Mouse (Mus musculus) forebrain, embryonic 11.5 days (tissue): Measurements from ENCODE around the gene Cytip. TPM values are rescaled to one million over a fixed set of nuclear protein-coding genes. Genes with fewer than 3 reads are reported as not detected.

Source experiments
- ATAC-seq: fragments of 200-750 bp; cut with Nextera tagmentation; replicated peaks from 2 replicates; pipeline ENCODE4 v1.8.0; 2017; ENCODE audit warnings: moderate TSS enrichment; ENCODE audit not compliant: low FRiP score
- DNase-seq: peaks from one replicate; pipeline ENCODE4 v3.0.0-alpha.2; 2017; ENCODE audit warnings: low spot score
- H3K27ac ChIP-seq: fragments of 300-500 bp; sonication (generic); 2 replicates; pipeline ENCODE4 v1.5.1; 2014; ENCODE audit warnings: low read depth, low read length
- H3K27me3 ChIP-seq: fragments of 300-500 bp; sonication (generic); 2 replicates; pipeline ENCODE4 v1.6.1; 2014; ENCODE audit warnings: mild to moderate bottlenecking, low read length, mixed read lengths; ENCODE audit not compliant: control insufficient read depth, insufficient read depth
- H3K36me3 ChIP-seq: fragments of 300-500 bp; sonication (generic); 2 replicates; pipeline ENCODE4 v1.6.1; 2014; ENCODE audit warnings: mild to moderate bottlenecking, low read length, moderate library complexity, mixed read lengths; ENCODE audit not compliant: control insufficient read depth, insufficient read depth
- H3K4me1 ChIP-seq: fragments of 300-500 bp; sonication (generic); replicated peaks from 2 replicates; pipeline ENCODE4 v1.6.1; 2014; ENCODE audit warnings: low read length, mixed read lengths; ENCODE audit not compliant: control insufficient read depth, insufficient read depth
- H3K4me2 ChIP-seq: fragments of 300-500 bp; sonication (generic); 2 replicates; pipeline ENCODE4 v1.6.1; 2014; ENCODE audit warnings: low read depth, mild to moderate bottlenecking, low read length, moderate library complexity, mixed read lengths; ENCODE audit not compliant: severe bottlenecking
- H3K4me3 ChIP-seq: fragments of 300-500 bp; sonication (generic); 2 replicates; pipeline ENCODE4 v1.5.1; 2014; ENCODE audit warnings: low read depth, low read length
- H3K9ac ChIP-seq: fragments of 300-500 bp; sonication (generic); 2 replicates; pipeline ENCODE4 v1.6.1; 2014; ENCODE audit warnings: low read length
- H3K9me3 ChIP-seq: fragments of 300-500 bp; sonication (generic); 2 replicates; pipeline ENCODE4 v1.6.1; 2016; ENCODE audit warnings: low read length, mixed read lengths; ENCODE audit not compliant: control insufficient read depth
- WGBS: fragments of 180-500 bp; shearing (Covaris S2); extraction: QIAGEN DNeasy Blood & Tissue Kit; methylation state at CpG from one replicate; pipeline ENCODE4 v1.1.7; 2014; 5-methylcytosine and 5-hydroxymethylcytosine counted together
- polyA plus RNA-seq: library from polyadenylated mRNA; unstranded; fragments of >200 nt; fragmentation: Nextera tagmentation; extraction: Ambion mirVana; gene quantifications from 2 replicates; pipeline ENCODE4 v1.2.1, GENCODE M21; 2014

Cytip gene
- polyA plus RNA-seq, 1 experiment from 2014 or later = 0.21 TPM

DNA sequence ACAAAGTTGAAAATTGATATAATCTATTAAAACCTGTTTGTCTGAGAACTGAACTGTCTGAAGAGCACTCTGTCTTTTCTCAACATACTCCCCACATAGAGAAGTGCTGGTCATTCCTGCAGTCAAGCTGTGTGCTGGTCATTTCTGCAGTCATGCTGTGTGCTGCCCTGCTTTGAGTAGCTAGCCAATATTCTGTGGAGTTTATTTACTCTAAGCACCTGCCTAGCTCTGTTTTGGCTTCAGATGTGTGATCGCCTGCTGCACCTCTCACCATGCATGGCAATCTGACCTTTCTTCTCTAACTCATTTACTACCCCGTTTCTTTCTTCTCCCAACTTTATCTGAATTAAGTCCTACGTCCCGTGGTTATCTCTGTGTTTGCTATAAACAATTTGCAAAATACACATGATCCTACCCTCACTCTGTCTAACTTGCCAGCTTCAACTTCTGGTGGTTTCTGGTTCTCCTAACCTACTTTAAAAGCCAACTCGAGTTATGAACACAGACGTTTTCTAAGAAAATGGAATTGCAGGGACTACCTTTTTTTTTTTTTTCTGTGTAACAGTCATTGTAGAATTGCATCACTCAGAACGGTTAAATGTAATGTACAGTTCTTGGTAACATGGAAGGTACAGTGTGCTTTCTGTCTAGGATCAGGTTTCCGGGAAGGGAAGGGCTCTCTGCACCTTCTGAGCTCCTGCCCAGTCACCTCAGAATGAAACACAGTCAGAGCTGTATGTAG, 7.9 kb downstream of the Cytip start:
- WGBS = 82% methylated on average over 8 of the region's 8 CpGs
- Histone ChIP-seq H3K4me2 (no peak overlapping the region), H3K27me3 (no peaks in the 10 kb centered on the region), H3K27ac (no peak overlapping the region), H3K36me3 (no peaks in the 10 kb centered on the region), H3K9me3 (no peaks in the 10 kb centered on the region), H3K4me1 (no peaks in the 10 kb centered on the region), H3K4me3 (no peak overlapping the region), H3K9ac (no peak overlapping the region)
- no peak for DNase-seq
- ATAC-seq = no peak

DNA sequence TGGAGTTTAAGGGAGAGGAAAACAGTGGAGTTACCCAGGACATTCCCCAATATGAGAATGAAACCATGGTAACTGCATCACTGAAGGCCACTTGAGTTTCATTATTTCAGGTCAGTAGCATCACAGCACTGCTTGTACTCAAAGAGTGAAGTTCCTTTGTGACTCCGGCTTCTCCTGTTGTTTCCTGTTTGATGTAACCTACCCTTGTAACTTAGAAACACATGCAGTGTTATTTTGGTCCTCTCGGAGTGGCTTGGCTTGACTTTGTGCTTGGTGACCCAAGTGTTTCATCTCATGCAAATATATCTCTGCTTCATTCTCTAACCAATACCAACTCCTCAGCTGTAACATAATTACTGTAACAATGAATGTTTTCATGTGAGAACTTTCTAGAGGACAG, 11.1 kb downstream of the Cytip start:
- DNase-seq (no peak), ATAC-seq (no peak)
- H3K27ac ChIP-seq = no peak overlapping the region
- no peaks in the 10 kb centered on the region for H3K9me3 ChIP-seq
- H3K9ac ChIP-seq = no peak overlapping the region
- H3K27me3 ChIP-seq = no peaks in the 10 kb centered on the region
- H3K4me3 ChIP-seq = no peak overlapping the region
- no peaks in the 10 kb centered on the region for H3K4me1 ChIP-seq
- H3K36me3 ChIP-seq = no peaks in the 10 kb centered on the region
- 64% methylated on average over 2 of the region's 2 CpGs for WGBS
- H3K4me2 ChIP-seq = no peak overlapping the region

DNA sequence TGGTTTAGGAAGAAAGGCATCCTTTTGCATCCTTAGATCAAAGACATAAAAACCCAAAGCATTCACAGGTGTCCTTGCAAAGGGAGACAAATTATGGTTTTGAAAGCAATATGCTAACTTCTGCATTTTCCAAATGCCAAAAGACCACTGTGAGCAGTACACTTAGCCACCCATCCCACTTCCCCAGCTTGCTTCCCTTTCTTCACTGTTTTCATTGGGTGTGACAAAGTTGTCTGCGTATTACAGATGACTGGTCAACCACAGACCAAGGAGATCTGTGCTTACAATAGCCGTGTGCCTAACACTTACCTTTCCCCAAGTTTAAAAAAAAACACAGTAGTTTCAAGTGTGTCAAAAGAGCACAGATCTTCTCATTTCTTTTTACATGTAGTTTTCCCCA, 11.7 kb downstream of the Cytip start:
- no peak overlapping the region for H3K4me3 ChIP-seq
- WGBS = 90% methylated on average over 2 of the region's 2 CpGs
- H3K27ac ChIP-seq = no peak overlapping the region
- ATAC-seq (no peak), DNase-seq (no peak)
- no peaks in the 10 kb centered on the region for H3K27me3 ChIP-seq
- H3K36me3 ChIP-seq = no peaks in the 10 kb centered on the region
- H3K4me2 ChIP-seq = no peak overlapping the region
- H3K9ac ChIP-seq = no peak overlapping the region
- no peaks in the 10 kb centered on the region for H3K9me3 ChIP-seq
- H3K4me1 ChIP-seq = no peaks in the 10 kb centered on the region

DNA sequence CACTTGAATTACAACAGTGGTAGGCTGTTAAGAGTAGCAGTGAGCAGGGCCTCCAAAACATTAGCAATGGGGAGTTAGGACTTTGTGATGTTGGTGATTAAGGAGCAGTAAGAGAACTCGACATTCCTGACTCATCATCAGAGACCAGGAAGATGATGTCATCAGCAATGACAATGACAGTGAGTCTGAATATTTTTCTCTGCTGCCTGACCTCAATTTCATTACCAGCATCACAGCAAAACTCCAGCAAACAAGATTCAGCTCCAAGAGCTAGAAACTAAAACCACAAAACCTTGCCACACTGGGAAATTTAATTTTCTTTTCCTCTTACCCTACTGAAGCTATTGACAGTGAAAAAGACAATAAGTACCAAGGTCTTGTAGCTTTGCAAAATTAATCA, 14.6 kb downstream of the Cytip start:
- no peaks in the 10 kb centered on the region for H3K9me3 ChIP-seq
- no peaks in the 10 kb centered on the region for H3K36me3 ChIP-seq
- H3K4me1 ChIP-seq = no peaks in the 10 kb centered on the region
- 77% methylated on average over 1 of the region's 1 CpGs for WGBS
- H3K4me2 ChIP-seq = no peak overlapping the region
- ATAC-seq (no peak), DNase-seq (no peak)
- H3K9ac ChIP-seq = no peak overlapping the region
- H3K27me3 ChIP-seq = no peaks in the 10 kb centered on the region
- no peak overlapping the region for H3K27ac ChIP-seq
- H3K4me3 ChIP-seq = no peak overlapping the region

DNA sequence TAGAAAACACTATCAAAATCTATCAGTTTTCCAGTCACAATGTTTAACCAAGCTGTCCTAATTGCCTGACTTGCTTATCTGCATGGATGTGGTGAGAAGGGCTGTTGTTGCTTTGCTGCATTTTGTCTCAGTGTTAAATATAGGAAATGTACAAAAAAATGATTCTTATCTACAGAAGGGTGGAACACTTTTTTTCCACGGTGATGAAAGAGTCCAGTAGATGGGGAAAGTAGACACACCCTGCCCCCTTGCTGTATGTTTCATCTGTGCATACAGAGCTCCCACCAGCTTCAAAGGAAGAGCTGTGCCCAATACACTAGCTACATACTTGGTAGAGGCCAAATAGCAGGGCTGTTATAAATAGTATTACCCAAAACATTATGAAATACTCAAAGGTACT, 16.3 kb downstream of the Cytip start:
- Histone ChIP-seq H3K9ac (no peak overlapping the region), H3K4me1 (0 out of 2 replicates have a peak, but pooled peaks cover 2% of the 10 kb centered on the region), H3K4me2 (no peak overlapping the region), H3K27me3 (no peaks in the 10 kb centered on the region), H3K36me3 (no peaks in the 10 kb centered on the region), H3K27ac (no peak overlapping the region), H3K4me3 (no peak overlapping the region), H3K9me3 (no peaks in the 10 kb centered on the region)
- ATAC-seq (no peak), DNase-seq (no peak)
- WGBS = 87% methylated on average over 1 of the region's 1 CpGs

DNA sequence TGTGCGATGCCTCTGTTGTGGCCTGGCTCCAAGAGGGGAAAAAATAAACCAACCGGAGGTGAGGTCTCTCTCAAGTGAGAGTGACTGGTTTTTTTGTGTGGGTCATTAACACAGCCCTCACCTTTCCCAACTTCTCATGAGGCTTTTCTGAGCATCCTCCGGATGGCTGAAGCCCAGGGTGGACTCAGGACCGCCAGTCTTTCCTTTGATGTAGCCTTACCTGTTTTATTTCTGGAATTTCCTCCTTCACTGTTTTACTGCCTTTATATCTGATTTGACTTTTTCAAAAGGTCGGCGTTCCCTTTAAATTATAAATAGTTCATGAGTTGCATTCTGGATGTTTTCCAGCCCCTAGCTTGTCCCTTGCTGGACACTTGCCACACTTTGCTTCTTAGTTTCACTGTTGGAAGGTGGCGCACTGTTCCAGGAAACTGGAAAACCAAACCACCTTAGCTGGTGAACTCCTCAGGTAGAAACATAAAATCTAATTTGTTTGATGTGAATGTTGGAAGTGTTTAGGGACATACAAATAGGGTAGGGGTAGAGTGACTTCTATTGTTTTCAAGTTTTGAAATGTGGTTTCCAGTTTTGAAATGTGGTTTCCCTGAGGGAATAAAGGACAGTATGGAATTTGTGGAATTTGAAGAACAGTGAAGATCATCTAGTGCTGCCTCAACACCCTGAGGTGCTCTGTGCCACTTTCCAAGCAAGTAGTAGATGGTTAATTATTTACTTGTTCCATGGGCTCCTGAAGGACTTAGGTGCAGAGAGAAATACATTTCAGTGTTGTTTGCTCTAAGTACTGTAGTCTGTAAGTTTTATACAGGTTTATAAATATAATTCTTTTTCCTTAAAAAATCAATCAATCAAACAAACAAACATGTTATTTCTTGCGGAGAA, 19.7 kb downstream of the Cytip start:
- no peaks in the 10 kb centered on the region for H3K9me3 ChIP-seq
- DNase-seq = no peak
- H3K4me3 ChIP-seq = no peak overlapping the region
- no peak overlapping the region for H3K4me2 ChIP-seq
- 95% methylated on average over 8 of the region's 8 CpGs for WGBS
- 0 out of 2 replicates have a peak, but pooled peaks cover 2% of the 10 kb centered on the region for H3K4me1 ChIP-seq
- H3K36me3 ChIP-seq = no peaks in the 10 kb centered on the region
- ATAC-seq = no peak
- no peak overlapping the region for H3K27ac ChIP-seq
- no peak overlapping the region for H3K9ac ChIP-seq
- no peaks in the 10 kb centered on the region for H3K27me3 ChIP-seq

DNA sequence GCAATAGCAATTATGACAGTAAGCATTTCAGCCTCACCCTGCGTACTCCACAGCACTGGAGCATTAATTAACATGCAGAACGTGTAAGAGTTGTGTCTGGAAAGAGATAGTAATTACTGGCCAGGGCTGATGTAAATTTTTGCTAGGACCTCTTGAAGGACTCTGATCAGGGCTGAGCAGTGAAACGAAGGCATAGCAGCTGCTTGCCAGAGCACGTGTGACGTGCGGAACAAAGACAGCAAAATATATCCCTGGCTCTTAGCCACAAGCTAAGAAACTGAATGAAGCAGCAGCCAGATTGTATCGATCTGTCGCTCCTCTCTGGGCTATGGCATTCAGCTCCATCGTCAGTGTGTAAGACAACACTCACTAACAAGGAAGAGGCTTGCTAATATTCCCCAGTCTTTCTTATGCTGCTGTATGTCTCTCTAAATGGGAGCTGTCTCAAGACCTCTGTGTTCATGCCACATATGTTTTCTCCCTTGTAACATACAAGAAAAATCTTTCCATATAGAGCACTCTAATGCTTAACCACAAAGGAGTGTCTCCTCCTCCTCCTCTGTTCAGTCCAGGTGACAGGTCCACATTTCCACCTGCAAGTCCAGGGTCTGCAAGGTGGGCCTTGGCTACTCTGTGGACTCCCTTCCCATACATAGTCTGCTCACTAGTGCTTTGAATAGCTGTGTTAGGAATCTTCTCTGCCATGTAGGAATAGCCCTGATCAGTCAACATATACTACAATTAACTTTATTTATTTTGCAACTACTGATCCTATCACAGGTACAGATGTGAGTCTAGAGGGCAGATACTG, 20.7 kb downstream of the Cytip start:
- WGBS = 73% methylated on average over 9 of the region's 9 CpGs
- Histone ChIP-seq H3K4me2 (no peak overlapping the region), H3K9me3 (no peaks in the 10 kb centered on the region), H3K36me3 (no peaks in the 10 kb centered on the region), H3K4me3 (no peak overlapping the region), H3K4me1 (0 out of 2 replicates have a peak, but pooled peaks cover 2% of the 10 kb centered on the region), H3K9ac (no peak overlapping the region), H3K27ac (0 out of 2 replicates have a peak overlapping the region, but pooled peaks have one; percentile 0), H3K27me3 (no peaks in the 10 kb centered on the region)
- no peak for DNase-seq
- ATAC-seq = peak; percentile 84

DNA sequence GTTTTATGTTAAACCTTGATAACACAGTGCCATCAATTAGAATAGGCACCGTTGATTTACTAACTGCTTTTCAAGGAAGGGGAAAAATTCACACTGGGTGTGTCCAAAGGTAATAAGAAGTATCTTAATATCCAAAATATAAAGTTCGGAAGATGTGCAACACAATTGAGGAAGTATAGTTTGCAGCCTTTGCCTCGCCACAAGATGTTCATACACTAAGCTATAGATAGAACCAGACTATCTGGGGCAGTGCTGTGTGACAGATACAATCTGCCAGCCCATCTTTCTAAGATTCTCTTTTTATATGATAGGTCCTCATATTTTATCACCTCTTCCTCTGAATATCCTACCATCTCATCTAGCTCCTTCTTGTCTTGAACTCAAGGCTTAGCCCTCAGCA, 22.4 kb downstream of the Cytip start:
- ATAC-seq = no peak
- H3K9ac ChIP-seq = no peak overlapping the region
- no peaks in the 10 kb centered on the region for H3K36me3 ChIP-seq
- H3K4me2 ChIP-seq = no peak overlapping the region
- DNase-seq = no peak
- H3K27ac ChIP-seq = no peak overlapping the region
- no peaks in the 10 kb centered on the region for H3K9me3 ChIP-seq
- 93% methylated on average over 3 of the region's 3 CpGs for WGBS
- no peaks in the 10 kb centered on the region for H3K27me3 ChIP-seq
- no peak overlapping the region for H3K4me3 ChIP-seq
- H3K4me1 ChIP-seq = 0 out of 2 replicates have a peak, but pooled peaks cover 2% of the 10 kb centered on the region
